Mouse (Mus musculus) activated CD4-positive, CD25-positive, alpha-beta regulatory T cell, adult 4 months (primary cell): ENCODE measurements around the gene Taldo1. TPM values are rescaled to one million over a fixed set of nuclear protein-coding genes. Genes with fewer than 3 reads are reported as not detected.
A peak's percentile ranks its signal among the peaks of the same experiment; 100 is the strongest.

Source experiments
- ATAC-seq: one replicate; pipeline ENCODE4 v1.8.0; 2017
- polyA plus RNA-seq, 2 experiments: library from polyadenylated mRNA; unstranded; fragments of 100-300 nt; shearing (Covaris generic); gene quantifications; one replicate each; pipeline ENCODE4 v1.2.1; 2017

Gene Taldo1
- polyA plus RNA-seq, 2 experiments from 2014 or later, result 422 to 471 TPM

DNA sequence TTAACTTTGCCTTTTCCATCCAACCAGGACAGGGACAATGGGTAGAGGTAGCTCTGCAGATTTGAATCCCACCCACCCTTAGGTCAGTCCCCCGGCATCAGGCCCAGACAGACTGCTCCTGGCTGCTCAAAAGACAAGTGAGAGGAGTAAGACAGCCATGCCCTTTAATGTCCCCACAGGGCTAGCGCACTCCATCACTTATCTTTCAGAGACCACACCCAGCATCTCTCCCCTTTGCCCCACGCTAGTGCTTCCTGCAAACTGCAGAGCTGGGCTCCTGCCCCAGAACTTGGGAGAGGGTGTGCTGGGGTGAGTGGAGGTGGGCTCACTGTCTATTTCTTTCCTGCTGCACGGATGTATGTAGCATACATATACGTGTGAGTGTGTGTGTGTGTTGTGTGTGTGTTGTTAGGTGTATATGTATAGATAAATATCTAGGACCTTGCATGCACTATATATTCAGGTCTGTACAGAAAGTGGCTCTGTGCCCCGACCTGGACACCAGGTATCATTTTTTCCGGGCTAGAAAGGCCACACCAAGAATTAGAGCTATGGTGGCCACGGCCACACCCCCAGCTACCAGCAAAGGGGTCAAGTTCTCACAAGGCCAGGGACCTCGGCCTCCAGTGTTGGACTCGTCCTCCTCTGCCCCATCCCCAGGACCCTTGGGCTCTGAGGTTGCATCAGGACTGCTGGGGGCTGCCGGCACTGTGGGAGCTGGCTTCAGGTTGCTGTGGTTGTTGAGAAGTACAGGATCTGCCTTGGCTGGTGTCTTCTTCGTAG, 35.1 kb downstream of the Taldo1 start:
- ATAC-seq, result no peak

DNA sequence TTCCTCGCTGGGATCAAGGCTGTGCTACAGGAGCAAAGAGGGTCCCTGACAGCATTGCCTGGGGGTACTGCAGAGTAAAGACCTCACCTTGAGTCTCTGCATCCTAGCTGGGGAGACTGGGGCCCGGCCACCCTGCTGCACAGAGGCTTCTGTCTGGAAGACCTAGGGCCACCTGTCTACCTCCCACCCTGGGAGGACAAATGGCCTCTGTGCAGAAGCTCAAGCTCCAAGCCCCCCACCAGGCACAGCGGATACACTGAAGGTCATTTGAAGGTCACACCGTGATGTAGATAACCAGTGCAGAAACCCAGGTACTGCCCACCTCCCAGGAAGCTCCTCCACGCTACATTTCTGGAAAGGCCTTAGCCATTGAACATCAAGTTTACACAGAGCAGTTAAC, 36.7 kb downstream of the Taldo1 start:
- ATAC-seq, result no peak

DNA sequence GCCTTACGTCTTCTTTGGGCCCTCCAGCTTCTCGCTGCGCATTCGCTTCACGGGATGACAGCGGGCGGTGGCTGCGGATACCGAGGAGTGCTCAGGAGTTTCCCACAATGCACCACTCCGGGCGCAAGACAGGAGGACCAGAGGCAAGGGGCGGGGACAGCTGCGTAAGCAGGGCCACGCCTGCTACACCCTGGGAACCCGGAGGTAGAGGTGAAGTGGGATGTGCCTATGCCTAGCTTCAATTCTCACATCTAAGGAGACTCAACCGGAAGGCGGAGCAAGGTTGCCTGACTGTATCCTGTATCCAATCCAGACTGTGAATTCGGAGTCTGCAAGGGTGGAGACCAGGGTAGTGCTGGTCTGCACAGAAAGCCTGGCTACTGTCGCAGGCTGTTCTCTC, 37.3 kb downstream of the Taldo1 start, which contains the start of gene Cend1:
Gene Cend1, minus strand, starts transcription at position 182 of the 400 bp plus-strand sequence.
- no peak for ATAC-seq

DNA sequence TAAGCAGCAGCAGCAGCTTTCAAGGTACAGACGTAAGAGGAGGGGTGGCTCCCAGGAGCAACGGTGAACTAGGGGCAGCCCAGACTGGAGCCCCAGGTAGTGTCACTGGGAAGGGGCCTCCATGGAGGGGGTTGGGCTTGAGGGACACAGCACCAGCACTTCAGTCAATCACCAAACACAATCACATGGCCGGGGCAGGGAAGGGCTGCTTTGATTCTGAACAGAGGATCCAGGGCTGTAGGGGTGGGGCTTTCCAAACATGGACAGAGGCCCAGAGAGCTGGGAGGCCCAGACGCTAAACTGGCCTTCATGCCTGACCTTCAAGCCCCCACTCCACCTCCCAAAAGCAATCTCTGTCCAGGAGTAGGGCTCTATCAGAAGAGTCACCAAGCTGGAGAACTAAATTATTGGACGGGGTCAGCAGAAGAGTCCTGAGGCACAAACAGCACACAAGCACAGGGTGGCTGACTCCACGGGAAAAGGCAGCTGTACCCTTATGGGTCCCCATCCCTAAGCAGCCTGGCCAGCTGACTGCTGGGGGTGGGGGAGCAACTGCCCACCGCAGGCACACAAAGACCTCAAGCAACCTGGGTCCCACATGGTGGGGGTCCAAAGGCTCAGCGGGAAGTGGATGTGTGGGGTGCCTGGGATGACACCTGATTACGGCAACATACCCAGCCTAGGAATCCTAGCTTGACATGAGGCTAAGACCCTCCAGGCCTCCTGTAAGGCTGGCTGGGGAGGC, 38.0 kb downstream of the Taldo1 start:
- no peak for ATAC-seq

GRCm38 (mm10) chr7:141430585-141431240, 38.7 kb downstream of the Taldo1 start:
- no peak for ATAC-seq

DNA sequence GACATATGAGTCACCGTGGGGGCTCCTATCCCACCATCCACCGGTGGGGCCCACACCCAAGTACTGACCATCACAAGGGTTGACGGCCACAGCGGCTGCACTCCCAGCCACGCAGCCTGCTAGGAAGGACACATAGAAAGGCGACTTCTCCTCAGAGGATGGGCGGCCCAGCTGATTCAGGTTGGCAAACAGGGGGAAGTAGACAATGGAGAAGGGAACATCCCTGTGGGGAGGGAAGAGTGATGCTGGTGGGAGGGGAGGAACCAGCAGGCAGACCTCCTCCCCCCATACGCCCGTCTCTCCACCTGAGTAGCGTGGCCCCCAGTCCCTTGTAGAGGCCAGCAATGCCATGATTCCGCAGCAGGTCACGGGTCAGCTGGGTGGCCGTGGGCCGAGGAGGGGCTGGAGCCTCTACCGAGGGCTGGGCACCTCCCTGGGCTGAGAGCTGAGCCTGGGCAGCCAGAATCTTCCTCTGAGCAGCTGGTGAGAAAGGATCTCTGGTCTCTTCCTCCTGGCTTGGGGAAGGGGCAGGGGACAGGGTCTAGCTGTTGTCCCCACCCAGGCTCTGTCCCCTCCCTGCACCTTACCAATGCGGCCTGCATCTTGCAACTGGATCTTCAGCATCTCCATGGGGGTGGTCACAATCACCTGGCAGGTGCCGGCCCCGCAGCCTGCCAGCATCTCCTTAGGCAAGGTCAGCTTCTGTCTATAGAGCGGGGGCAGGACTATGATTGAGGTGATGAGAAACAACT, 39.6 kb downstream of the Taldo1 start:
- ATAC-seq, result no peak

DNA sequence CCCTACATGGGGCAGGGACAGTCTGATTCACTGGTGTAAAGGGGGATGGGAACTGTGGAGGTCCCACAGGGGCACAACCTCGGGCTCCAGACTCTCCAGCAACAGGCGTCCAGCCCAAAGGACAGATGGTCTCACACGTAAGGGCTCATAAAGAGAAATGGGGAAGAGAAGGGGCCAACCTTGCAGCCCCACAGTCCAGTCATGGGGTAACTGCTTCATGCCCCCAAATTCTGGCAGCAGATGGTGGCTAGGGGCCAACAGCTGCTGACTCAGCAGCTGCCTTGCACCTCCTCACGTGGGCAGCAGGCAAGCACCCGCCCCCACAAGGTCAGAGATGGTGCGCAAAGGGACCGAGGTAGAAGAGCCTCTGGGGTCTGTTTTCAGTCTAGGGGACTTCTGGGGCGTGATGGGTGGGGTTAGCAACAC, 40.2 kb downstream of the Taldo1 start:
- ATAC-seq, result no peak

DNA sequence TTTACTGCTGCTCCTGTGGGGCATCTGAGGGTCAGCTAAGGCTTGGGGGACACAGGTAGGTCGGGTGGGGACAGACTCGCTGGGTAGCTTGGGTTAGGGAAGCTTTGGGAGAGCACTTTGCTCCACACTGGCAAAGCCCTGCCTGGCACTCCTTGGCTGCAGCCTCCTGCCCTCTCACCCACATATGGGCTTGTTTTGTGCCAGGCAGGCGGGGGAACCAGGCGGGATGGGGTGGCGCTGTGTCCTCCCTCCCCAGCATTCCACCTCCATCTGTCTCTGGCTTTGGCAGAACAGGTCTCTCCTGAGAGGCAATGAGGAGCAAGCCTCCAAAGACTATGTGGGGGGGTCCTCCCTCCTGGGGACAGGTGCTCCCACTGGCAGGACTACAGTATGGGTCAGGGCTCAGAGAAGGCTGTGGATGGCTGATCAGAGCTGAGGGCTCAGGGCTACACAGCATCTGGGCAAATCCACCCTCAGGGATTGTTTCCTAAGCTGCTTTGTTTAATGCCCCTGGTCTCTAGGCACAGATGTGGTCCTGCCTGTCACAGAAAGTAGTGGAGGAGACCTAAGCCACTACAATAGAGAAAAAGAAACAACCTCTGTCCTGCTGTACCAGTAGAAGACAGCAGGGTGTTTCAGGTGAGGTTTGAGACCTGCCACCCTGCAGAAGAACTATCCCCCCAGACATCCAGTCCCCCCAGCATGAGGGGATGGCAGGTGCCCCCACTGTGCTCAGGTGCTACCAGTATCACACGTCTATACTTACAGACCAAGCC, 40.9 kb downstream of the Taldo1 start:
- ATAC-seq, result no peak

DNA sequence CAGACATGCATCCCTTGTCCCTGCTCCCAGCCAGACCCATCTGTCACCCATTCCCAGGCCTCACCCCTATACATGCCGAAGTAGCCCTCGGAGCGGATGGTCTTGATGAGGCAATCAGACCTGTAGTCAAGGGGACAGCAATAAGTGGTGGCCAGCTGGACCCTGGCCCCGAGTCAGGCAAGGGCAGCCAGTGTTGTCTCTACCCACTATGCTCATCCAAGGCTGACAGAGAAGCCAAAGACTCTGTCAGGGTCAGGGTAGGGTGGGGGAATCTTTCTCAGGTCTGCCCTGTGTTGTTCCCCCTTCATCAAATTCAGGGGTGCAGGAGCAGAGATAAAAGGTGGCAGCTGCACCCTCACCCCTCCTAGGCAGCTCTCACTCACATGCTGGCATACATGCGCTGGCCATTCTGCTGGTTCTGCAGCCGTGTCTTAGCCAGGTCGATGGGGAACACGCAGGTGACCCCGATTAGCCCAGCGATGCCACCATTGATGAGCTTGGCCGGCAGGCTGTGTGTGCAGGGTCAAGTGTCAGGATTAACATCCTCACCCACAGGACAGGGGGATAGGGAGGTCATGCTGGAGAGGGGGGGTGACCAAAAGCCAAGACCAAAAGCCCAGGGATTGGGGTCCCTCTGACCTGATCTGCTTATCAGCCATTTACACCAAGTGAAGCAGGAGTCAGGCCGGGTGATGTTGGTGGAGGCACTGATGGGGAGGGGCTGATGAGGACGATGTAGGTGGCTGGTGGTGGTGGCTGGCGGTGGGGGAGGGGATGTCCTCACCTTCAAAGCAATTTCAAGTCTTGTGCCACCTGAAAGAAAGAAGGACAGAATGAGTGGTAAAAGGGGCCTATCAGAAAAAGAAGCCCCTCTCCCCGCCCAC, 41.8 kb downstream of the Taldo1 start:
- ATAC-seq, result no peak

GRCm38 (mm10) chr7:141434464-141434863, 42.5 kb downstream of the Taldo1 start:
- no peak for ATAC-seq

DNA sequence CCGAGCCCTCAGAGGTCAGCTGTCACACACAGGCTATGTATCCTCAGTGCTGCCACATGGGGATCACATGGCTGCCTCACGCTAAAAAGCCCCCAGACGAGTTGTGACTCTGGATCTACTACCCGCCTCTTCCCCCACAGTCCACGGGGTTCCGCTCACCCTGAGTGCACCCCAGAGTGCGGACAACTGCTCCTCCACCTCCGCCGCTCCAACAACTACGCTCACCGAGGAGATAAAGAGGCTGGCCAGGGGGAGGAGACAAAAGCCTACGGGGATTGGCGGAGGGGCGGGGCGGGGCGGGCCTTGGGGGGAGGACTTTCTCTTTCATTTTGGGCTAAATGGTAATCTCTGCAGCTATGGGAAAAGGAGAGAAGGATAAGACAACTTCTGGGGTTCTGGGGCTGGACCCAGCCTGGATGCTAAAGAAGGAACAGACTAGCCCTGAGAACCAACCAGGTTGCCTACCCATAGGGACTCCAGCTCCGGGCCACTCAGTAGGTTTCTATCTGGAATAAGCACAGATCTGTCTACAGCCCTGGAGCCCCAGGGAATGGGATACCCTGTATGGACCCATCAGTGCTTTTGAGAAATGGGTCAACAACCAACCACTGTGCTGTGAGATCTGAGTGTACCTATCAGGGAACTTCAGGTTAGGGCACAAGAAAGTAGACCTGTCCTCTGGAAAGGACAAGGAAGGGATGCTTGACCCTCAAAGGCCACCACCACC, 43.3 kb downstream of the Taldo1 start:
- peak; percentile 64 for ATAC-seq

- ATAC-seq, result no peak
Observed at GRCm38 (mm10) chr7:141435856-141436522, 44.0 kb downstream of the Taldo1 start.

DNA sequence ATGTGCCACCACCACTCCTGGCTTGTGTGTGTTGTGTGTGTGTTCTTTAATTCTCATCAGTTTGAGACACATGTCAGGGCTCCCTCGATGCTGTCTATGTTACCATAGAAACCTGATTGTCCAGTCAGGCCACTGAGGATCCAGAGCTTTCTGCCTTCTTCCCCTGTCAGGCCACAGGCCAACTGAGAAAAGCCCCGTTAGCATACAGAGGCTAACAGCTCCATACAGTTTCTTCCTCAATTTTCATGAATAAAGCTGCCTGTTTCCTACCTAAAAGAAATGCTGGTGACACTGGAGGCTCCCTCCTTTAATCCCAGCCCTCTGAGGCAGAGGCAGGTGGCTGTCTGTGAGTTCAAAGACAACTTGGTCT, 44.5 kb downstream of the Taldo1 start:
- ATAC-seq, result no peak

- peak; percentile 81 for ATAC-seq
Observed at GRCm38 (mm10) chr7:141437178-141438120, 45.5 kb downstream of the Taldo1 start, which contains the start of gene Slc25a22. Slc25a22 (minus strand) TSS chr7:141437892.

DNA sequence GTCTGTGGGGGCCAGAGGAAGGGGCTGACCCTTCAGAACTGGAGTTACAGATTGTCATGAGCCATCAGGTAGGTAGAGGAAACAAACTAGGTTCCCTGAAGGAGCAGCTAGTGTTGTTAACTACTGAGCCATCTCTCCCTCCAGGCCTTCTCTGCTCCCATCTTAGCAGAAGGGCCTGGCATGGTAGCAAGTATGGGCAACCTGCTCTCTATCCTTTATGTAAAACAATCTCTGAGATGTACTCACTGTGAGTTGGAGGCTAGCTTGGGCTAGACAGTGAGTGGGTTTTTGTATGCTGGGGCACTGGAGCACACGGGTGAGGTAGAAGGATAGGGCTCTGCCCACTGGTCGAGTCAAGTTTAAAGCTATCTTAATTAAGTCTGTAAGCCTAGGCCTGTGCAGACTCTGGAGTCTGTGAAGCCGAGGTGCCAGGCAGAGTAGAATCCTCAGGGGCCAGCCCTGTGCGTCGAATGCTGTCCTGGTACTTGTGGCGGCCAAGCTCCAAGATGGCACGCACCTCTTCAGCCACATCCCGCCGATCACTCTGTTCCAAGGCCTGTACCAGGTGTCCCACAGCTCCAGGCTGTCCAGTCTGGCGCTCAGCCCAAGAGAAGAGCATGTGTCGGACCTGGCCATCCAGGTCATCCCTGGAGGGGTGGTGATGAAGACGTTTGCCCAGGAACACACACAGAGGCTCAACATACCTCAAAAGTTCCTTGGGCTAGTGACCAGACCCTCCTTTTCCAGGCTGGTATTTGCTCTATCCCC, 46.4 kb downstream of the Taldo1 start:
- ATAC-seq, result no peak

DNA sequence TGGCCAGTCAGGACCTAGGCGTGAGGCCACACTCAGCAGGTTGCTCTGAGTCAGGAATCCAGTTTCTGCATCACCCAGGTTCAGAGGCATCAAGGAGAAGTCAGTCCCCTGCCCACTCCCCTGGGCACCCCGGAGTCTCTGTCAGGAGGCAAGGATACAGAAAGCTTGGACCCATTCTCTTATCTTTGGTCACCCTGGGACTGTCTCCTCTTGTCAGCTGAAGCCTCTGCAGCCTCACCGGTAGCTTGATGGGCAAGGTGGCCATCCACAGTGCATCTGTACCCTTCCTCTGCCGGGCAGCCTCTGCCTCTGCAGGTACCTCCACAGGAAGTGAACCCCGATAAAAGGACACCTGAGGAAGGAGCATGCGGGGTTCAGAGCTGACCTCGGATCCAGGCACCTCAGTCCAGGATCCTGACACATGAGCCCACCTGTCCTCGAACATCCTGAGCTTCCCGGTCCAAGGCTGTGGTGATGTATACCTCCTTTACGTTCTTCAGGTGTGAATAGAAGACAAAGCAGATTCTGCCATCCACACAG, 47.2 kb downstream of the Taldo1 start:
- ATAC-seq, result no peak

DNA sequence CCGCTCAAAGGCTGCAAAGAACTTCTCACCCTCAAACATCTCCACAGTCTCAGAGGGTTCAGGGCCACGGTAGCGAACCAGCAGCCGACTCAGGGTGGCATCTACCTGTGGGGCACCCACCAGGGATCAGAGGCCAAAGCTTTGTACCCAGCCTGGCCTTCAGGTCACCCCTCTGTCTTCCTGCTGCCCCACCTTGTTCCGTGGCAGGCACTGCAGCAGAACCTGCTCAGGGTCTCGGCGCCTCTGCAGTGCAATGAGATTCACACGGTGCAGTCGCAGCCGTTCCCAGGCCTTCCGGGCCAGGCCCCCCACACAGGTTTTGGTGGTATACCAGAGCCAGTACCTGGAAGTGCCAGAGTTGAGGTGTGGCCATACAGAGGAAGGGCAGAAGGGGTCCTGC, 47.8 kb downstream of the Taldo1 start:
- ATAC-seq, result no peak
